Mouse (Mus musculus) spleen, embryonic (tissue): Measurements from ENCODE around the gene Ncoa1.
"Not testable (repeated sequence)": the region's sequence is repeated elsewhere in the genome, so short reads cannot be mapped to it uniquely, and the experiment has no call there.

Experiments
- CTCF ChIA-PET: fragments of 350-600 bp; sonication (Branson Sonifier 250); formaldehyde crosslinking; loops from one replicate; lab custom pipeline; 2022; lab: Charles Lee

Ncoa1 gene

GRCm38 (mm10) chr12:4396221-4396620 is 80.8 kb downstream of the Ncoa1 start:
- CTCF ChIA-PET: no interaction called here

- CTCF ChIA-PET: no interaction called here
Measured at GRCm38 (mm10) chr12:4392590-4392989, 84.4 kb downstream of the Ncoa1 start.

GRCm38 (mm10) chr12:4392074-4392473 is 84.9 kb downstream of the Ncoa1 start:
- CTCF ChIA-PET: no interaction called here

GRCm38 (mm10) chr12:4391256-4391655 is 85.7 kb downstream of the Ncoa1 start:
- CTCF ChIA-PET: no interaction called here

- CTCF ChIA-PET: interaction anchor here (0.5 kb wide), 1 partner anchor 11 kb away, joined by 6 read pairs; no protein-coding TSS in a partner anchor
Measured at GRCm38 (mm10) chr12:4390721-4391120, 86.3 kb downstream of the Ncoa1 start.

- CTCF ChIA-PET: interaction anchor here (0.5 kb wide), 1 partner anchor 21 kb away, joined by 6 read pairs; no protein-coding TSS in a partner anchor
Measured at GRCm38 (mm10) chr12:4386077-4386719, 90.8 kb downstream of the Ncoa1 start.

GRCm38 (mm10) chr12:4383061-4383460 is 93.9 kb downstream of the Ncoa1 start:
- CTCF ChIA-PET: no interaction called here

- CTCF ChIA-PET: no interaction called here
Measured at GRCm38 (mm10) chr12:4379298-4379957, 97.6 kb downstream of the Ncoa1 start.

GRCm38 (mm10) chr12:4376475-4376874 is 100.5 kb downstream of the Ncoa1 start:
- CTCF ChIA-PET: no interaction called here

- CTCF ChIA-PET: no interaction called here
Measured at GRCm38 (mm10) chr12:4374816-4375493, 102.0 kb downstream of the Ncoa1 start.

- CTCF ChIA-PET: no interaction called here
Measured at GRCm38 (mm10) chr12:4371406-4371805, 105.6 kb downstream of the Ncoa1 start.

GRCm38 (mm10) chr12:4365951-4366350 is 111.0 kb downstream of the Ncoa1 start:
- CTCF ChIA-PET: no interaction called here

- CTCF ChIA-PET: no interaction called here
Measured at GRCm38 (mm10) chr12:4359475-4359874, 117.5 kb downstream of the Ncoa1 start.

GRCm38 (mm10) chr12:4358653-4359052 is 118.3 kb downstream of the Ncoa1 start:
- CTCF ChIA-PET: not testable (repeated sequence)

GRCm38 (mm10) chr12:4358100-4358499 is 118.9 kb downstream of the Ncoa1 start:
- CTCF ChIA-PET: no interaction called here

GRCm38 (mm10) chr12:4356834-4357445 is 120.0 kb downstream of the Ncoa1 start:
- CTCF ChIA-PET: no interaction called here

GRCm38 (mm10) chr12:4355019-4355730 is 121.8 kb downstream of the Ncoa1 start:
- CTCF ChIA-PET: no interaction called here

GRCm38 (mm10) chr12:4343216-4343615 is 133.8 kb downstream of the Ncoa1 start:
- CTCF ChIA-PET: no interaction called here

- CTCF ChIA-PET: no interaction called here
Measured at GRCm38 (mm10) chr12:4342087-4342486, 134.9 kb downstream of the Ncoa1 start.

- CTCF ChIA-PET: no interaction called here
Measured at GRCm38 (mm10) chr12:4340325-4340924, 136.6 kb downstream of the Ncoa1 start.

GRCm38 (mm10) chr12:4323604-4324003 is 153.4 kb downstream of the Ncoa1 start:
- CTCF ChIA-PET: no interaction called here
